Mouse (Mus musculus) liver, adult 10 weeks (tissue): ENCODE data around the gene Fitm1. TPM values are rescaled to one million over a fixed set of nuclear protein-coding genes. Genes with fewer than 3 reads are reported as not detected.

ENCODE experiments used
- polyA plus RNA-seq: library from polyadenylated mRNA; stranded (reverse); fragments of 350-450 nt; fragmentation: Illumina TruSeq; extraction: RNeasy Lipid Tissue Mini Kit (QIAGEN cat#74804); gene quantifications from one replicate; pipeline ENCODE4 v1.2.3, GENCODE M21; 2014; ENCODE audit warnings: low read depth, low replicate concordance

Fitm1 gene
- 0.87 TPM for polyA plus RNA-seq

GRCm38 (mm10) chr14:55575302-55575701, at the start of gene Fitm1:
Gene Fitm1, plus strand, starts transcription at chr14:55575617.

GRCm38 (mm10) chr14:55540067-55540786, 35.2 kb upstream of the Fitm1 start, which contains the start of gene Pck2:
Gene Pck2, plus strand, starts transcription at chr14:55540266.

GRCm38 (mm10) chr14:55559799-55560201, 15.6 kb upstream of the Fitm1 start, which contains the start of gene Dcaf11:
Gene Dcaf11, plus strand, starts transcription at chr14:55560006.

GRCm38 (mm10) chr14:55560202-55561073, 15.0 kb upstream of the Fitm1 start, which contains the start of gene A730061H03Rik:
Gene A730061H03Rik, minus strand, starts transcription at chr14:55560406.

GRCm38 (mm10) chr14:55577871-55578667, 2.7 kb downstream of the Fitm1 start, which contains the start of gene Psme1:
Gene Psme1, plus strand, starts transcription at chr14:55578123.

GRCm38 (mm10) chr14:55584702-55585565, 9.5 kb downstream of the Fitm1 start, which contains the start of gene Emc9:
Gene Emc9, minus strand, starts transcription at chr14:55585302.

GRCm38 (mm10) chr14:55590748-55591330, 15.4 kb downstream of the Fitm1 start, which contains the start of gene Psme2:
Gene Psme2, minus strand, starts transcription at chr14:55591113.

GRCm38 (mm10) chr14:55591331-55591891, 16.0 kb downstream of the Fitm1 start, which contains the start of gene Rnf31:
Gene Rnf31, plus strand, starts transcription at chr14:55591708.

GRCm38 (mm10) chr14:55603271-55603632, 27.8 kb downstream of the Fitm1 start, which contains the start of gene Irf9:
Gene Irf9, plus strand, starts transcription at chr14:55603571.

GRCm38 (mm10) chr14:55617822-55618221, 42.4 kb downstream of the Fitm1 start, which contains the start of gene Rec8:
Gene Rec8, plus strand, starts transcription at chr14:55618037.

Other genes starting within 250 kb of the Fitm1 start
- 110 TPM for gene Dhrs4, start 96.9 kb upstream of the Fitm1 start, polyA plus RNA-seq
- not detected for gene Carmil3, start 85.0 kb upstream of the Fitm1 start, polyA plus RNA-seq
- not detected for gene Cpne6, start 65.2 kb upstream of the Fitm1 start, polyA plus RNA-seq
- not detected for gene Nrl, start 50.6 kb upstream of the Fitm1 start, polyA plus RNA-seq
- 0.24 TPM for gene Pck2, start 35.4 kb upstream of the Fitm1 start, polyA plus RNA-seq
- gene Dcaf11, start 15.6 kb upstream of the Fitm1 start, polyA plus RNA-seq, result 82.7 TPM
- not detected for gene A730061H03Rik, start 15.2 kb upstream of the Fitm1 start, polyA plus RNA-seq
- gene Psme1, start 2.5 kb downstream of the Fitm1 start, polyA plus RNA-seq, result 149 TPM
- 9.1 TPM for gene Emc9, start 9.7 kb downstream of the Fitm1 start, polyA plus RNA-seq
- 129 TPM for gene Psme2, start 15.5 kb downstream of the Fitm1 start, polyA plus RNA-seq
- gene Rnf31, start 16.1 kb downstream of the Fitm1 start, polyA plus RNA-seq, result 3.8 TPM
- 28.2 TPM for gene Irf9, start 28.0 kb downstream of the Fitm1 start, polyA plus RNA-seq
- 0.24 TPM for gene Rec8, start 42.4 kb downstream of the Fitm1 start, polyA plus RNA-seq
- 5.0 TPM for gene Ipo4, start 60.3 kb downstream of the Fitm1 start, polyA plus RNA-seq
- gene Gm49378, start 62.3 kb downstream of the Fitm1 start, polyA plus RNA-seq, result 0.66 TPM
- gene Tm9sf1, start 68.2 kb downstream of the Fitm1 start, polyA plus RNA-seq, result 26.3 TPM
- not detected for gene Tssk4, start 74.6 kb downstream of the Fitm1 start, polyA plus RNA-seq
- 9.9 TPM for gene Mdp1, start 84.9 kb downstream of the Fitm1 start, polyA plus RNA-seq
- gene Gmpr2, start 96.3 kb downstream of the Fitm1 start, polyA plus RNA-seq, result 16.3 TPM
- 75.4 TPM for gene Nedd8, start 96.5 kb downstream of the Fitm1 start, polyA plus RNA-seq
- 4.1 TPM for gene Tinf2, start 106.2 kb downstream of the Fitm1 start, polyA plus RNA-seq
- gene Tgm1, start 138.3 kb downstream of the Fitm1 start, polyA plus RNA-seq, result 0.66 TPM
- 1.4 TPM for gene Rabggta, start 146.6 kb downstream of the Fitm1 start, polyA plus RNA-seq
- 50.2 TPM for gene Dhrs1, start 170.1 kb downstream of the Fitm1 start, polyA plus RNA-seq
- gene Nop9, start 170.1 kb downstream of the Fitm1 start, polyA plus RNA-seq, result 5.4 TPM
- 47.4 TPM for gene Cideb, start 182.8 kb downstream of the Fitm1 start, polyA plus RNA-seq
- gene Ltb4r2, start 185.8 kb downstream of the Fitm1 start, polyA plus RNA-seq, result 0.24 TPM
- gene Ltb4r1, start 190.3 kb downstream of the Fitm1 start, polyA plus RNA-seq, result not detected
- gene Adcy4, start 208.5 kb downstream of the Fitm1 start, polyA plus RNA-seq, result 0.58 TPM
- gene Ripk3, start 213.2 kb downstream of the Fitm1 start, polyA plus RNA-seq, result 0.53 TPM
- not detected for gene Nfatc4, start 247.5 kb downstream of the Fitm1 start, polyA plus RNA-seq